Mouse (Mus musculus) adrenal gland, postnatal 10 days (tissue): ENCODE data around the gene Gtf2a1. TPM values are rescaled to one million over a fixed set of nuclear protein-coding genes. Genes with fewer than 3 reads are reported as not detected.
"Not testable (repeated sequence)": the region's sequence is repeated elsewhere in the genome, so short reads cannot be mapped to it uniquely, and the experiment has no call there.

Experiments used
- DNase-seq: peaks from one replicate; pipeline ENCODE4 v3.0.0; 2021; ENCODE audit warnings: mixed read lengths
- long read RNA-seq, 2 experiments: library from polyadenylated mRNA; stranded (forward); transcript quantifications; one replicate each; pipeline ENCODE4 v2.0.0; 2021
- total RNA-seq, 2 experiments: library from RNA; stranded (reverse); gene quantifications; 2 replicates each; pipeline ENCODE4 v1.2.3; 2021

Gtf2a1 gene
- 10 to 100 TPM; 39.9 to 41.9 TPM for total RNA-seq
- long read RNA-seq, experiment 1, partial matches to known transcripts = 0 of 8 reads
- long read RNA-seq, experiment 1, other reads (novel, unspliced or antisense) = 8 of 8 reads
- long read RNA-seq, experiment 2, partial matches to known transcripts = 0 of 2 reads
- long read RNA-seq, experiment 2, other reads (novel, unspliced or antisense) = 2 of 2 reads

DNA sequence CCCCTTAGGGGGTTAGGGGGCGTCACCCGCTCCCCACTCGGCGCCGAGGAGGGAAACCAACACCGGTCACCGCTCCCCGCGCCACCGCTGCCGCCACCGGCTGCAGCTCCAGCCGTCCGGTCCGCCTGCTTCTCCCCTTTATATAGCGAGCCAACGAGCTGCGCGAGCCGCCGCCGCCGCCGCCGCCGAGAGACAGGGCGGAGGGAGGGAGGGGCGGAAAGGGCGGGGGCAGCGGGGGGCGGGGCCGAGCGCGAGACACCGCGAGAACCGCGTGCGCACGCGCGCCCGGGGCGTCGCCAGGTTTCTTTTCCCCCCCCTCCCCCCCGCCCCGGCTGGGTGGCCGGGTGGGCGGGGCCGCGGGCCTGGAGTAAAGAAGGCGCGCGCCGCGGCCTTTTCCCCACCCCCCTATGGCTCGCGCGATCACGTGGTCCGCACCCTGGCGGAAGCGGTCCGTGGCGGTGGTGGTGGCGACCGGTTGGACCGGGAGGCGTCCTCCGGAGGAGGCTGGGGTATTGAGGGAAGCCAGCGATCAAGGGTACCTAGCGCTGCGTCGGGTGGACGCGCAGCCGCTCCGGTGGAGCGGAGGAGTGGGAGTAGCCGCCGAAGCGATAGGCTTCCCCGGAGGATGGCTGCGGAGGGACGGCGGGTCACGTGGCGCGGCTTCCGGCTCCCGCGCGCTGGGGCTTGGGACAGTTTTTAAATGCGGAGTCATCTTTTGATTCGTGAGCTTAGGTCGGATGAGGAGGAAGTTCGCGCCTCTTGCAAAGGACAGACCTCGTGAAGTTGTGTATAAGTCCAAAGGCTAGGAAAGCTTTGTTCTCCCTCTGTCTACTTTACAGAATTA lies at the start of gene Gtf2a1:
Gene Gtf2a1, minus strand, starts transcription at position 641 of the 844 bp plus-strand sequence.
- DNase-seq = peak; percentile 97

DNA sequence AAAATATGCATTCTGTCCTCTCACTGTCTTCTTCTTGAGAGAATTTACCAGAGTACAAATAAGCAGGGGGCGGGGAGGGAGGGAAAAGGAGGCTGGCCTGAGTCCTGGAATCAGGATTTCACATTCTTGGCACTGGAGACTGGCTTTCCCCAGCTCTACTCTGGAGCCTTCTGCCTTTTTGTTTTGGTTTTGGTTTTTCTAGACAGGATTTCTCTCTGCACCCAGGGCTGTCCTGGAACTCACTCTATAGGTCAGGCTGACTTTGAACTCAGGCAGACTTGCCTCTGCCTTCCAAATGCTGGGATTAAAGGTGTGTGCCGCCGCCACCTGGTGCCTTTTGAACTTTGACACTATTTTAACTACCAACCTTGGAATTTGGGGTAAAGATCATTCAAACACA lies 48.1 kb upstream of the Gtf2a1 start:
- peak; percentile 51 for DNase-seq

DNA sequence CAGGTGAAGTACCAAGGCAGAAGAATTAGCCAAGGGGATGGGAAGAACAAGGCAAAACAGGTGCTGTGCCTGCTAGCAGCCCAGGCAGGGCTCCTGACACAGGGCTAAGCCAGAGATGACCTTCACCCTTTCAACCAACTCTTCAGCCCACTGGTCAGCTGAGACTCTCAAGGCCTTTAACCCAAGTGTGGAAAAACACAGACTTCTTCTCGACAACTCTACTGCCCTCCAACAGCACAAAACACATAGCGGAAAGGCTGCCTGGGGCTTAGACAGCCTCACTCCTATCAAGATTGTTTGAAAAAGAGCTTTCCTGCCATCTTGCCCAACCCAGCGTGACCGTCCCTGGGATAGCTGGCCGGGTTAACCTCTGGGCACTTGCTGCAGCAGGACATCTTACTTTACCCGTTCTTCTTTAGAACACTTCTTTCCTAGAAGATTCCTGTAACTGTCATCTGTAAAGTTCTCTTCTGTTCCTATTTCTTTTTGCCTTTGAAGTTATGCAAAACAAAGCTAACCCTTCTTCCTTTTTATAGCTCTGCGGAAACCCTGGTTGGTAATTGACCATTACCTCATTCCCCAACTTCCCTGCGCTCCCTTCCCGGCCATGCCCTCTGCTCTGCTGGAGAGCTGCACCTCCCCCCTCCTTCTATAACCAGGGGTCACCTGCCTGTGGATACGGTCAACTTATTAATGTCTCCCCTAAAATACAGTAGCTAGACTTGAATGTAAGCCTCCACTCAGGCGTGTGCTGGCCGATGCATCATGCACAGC lies 47.0 kb upstream of the Gtf2a1 start:
- DNase-seq = no peak

DNA sequence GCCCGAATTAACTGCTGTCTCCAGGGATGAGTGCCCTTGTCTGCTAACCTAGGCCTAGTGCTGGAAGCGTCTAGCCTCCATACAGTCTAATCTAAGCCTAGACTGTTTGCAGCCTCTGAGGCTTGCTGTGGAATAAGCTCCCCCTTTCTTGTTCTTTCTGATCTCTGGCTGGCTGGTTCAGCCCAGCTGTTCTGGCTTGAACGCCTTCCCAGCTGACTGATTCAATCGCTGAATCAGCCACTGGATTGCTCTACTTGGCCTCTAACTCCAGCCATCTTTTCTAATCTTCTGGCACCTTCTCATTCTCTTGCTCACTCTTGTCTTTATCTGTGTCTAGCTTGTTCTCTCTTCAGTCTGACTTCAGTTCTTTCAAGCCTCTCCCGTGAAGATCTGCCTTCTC lies 36.2 kb upstream of the Gtf2a1 start:
- DNase-seq = no peak

DNA sequence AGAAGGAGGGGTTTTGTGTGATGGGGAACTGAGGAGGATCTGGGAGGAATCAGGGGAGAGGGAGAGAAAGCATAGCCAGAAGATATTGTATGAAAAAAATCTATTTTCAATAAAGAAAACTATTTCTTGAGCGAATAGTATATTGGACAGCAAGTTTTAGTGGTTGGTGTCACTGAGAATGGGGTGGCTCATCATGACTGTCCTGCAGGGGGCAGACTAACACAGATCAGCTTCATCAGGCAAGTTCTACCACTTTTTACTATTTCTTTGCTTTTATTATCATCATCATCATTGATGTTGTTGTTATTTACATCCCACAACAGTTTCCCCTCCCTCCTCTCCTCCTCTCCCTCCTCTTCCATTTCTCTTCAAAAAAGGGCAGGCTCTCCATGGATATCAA lies 34.7 kb upstream of the Gtf2a1 start:
- DNase-seq = peak; percentile 67

DNA sequence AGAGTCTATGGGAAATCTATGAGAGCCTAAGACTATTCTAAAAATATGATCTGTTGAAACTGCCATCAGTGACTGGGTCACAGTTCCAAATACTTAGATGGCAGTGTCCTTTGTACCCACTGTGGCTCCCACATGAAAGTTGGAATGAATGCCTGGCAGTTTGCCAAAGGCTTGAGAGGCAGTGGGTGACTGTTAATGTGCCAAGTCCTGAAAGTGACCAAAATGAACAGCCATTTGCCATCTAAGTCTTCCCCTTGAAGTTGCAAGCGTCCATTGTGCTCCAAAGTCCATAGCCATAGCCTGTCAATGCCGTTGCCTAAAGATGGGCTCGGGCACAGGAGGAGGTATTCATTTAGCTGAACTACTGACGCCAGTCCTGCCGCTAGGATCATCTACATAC lies 19.1 kb upstream of the Gtf2a1 start:
- DNase-seq = peak; percentile 44

DNA sequence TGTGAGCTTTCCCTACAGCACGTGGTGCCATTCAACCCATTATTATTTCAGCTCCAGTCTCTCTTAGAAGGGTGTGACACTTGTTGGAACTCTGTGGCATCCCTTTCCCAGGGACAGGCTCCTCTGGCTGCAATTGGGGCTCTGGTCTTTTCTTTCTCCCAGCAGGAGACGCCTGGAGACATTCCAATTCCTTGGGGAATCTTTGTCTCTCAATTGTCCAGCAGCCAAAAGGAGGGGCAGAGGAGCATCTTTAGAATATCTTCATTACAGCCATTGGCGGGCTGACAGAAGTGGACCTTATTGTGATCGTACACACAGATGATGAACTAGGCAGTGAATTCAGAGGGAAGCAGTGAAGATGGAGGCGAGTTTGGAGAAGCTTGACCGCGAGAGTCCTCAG lies 17.4 kb upstream of the Gtf2a1 start:
- no peak for DNase-seq

DNA sequence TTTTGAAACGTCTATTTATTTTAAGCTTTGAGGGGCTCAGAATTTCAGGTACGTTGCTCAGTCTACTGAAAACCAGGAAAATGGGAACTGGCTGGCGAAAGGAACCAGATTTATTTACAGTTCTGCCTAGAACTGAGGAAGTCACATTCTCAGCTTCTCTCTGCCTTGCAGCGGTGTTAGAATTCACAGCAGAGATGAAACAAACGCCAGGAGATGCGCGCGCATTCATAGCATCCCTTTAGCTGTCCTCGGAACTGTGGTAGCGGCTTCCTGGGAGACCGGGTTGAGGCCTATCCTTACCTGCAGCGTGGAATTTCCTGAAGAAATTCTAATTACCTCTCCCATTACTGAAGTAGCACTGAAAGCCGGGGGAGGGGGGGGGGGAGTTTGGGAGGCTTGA lies 16.4 kb upstream of the Gtf2a1 start:
- no peak for DNase-seq

DNA sequence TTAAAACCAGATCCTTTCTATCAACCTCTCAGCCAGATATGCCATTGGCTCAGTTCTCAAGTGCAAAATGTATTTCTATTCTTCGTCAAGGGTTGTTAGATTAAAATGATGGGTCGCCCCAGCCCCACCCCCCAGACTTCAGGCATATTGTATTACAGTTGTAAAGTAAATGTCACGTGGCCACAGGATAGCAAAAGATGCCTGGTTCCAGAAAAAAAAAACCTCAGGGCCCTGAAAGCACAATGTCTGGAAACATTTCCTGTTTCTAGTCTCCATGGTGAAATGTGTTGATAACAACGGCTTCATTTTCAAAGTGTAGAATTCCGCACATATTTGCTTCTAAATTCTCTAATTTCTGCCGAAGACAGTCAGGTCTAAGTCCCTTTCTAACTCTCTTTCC lies 14.3 kb upstream of the Gtf2a1 start:
- DNase-seq = no peak

DNA sequence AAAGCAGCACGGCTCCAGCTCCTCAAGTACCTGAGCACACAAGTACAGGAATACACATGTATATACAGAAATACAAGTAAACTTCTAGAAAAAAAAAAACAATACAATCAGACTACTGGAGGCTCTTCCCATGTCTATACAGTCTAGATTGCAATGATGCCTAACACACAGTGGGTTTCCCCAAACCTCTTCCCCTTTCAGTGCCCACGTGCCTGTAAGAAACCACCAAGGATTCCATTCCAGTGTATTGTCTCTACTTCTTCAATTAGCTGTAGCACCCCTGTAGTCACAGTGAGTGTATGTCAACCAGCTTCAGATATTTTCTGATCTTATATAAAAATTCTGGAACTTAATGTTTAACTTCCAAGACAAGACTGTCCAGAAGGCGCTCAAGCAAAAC lies 1.8 kb upstream of the Gtf2a1 start:
- no peak for DNase-seq

DNA sequence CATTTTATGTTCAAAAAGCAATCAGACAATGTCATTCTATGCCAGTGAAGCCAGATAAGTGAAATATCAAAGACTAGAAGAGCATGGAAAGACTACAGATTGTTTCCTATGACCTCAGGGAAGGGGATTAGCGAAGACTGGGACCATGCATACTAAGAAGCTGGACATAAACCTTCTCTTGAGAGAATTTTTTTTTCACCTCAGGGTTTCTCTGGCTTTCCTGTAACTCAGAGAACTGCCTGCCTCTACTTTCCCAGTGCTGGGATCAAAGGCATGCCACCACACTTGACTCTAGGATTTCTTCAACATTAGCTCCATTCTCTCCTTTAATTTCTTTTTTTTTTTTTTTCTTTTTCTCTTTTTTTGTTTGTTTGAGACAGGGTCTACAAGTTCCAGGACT lies 904 bp upstream of the Gtf2a1 start:
- DNase-seq = no peak

DNA sequence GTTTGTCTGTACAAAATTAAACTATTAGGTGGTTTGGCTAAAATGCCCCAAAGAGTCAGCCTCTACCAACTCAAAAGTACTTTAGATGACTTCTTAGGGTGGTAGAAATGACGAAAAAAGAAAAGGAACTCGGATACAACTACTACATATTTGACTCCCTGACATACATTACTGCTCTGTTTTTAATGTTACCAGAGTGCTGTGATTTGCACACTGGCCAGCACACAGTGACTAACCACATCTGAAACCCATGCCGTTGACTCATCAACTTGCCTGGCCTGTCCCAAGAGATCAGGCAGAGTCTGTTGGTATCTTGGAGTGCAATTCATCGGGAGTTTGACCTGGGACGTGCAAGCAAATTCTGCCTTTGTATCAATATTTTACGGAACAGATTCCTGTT lies 429 bp upstream of the Gtf2a1 start:
- peak; percentile 55 for DNase-seq

DNA sequence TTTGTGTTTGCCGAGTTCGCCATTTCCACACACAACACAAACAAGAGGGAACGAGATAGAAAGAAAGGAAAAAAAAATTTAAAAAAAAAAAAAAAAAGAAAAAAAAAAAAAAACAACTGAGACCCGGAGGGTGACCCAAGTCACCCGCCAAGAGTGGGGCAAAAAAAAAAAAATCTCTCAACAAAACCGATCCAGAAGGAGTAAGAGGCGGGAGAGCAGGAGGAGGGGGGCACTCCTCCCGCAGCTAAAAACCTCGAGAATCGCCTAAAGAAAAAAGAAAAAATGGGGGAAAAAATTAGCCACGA lies 793 bp downstream of the Gtf2a1 start:
- DNase-seq = no peak

DNA sequence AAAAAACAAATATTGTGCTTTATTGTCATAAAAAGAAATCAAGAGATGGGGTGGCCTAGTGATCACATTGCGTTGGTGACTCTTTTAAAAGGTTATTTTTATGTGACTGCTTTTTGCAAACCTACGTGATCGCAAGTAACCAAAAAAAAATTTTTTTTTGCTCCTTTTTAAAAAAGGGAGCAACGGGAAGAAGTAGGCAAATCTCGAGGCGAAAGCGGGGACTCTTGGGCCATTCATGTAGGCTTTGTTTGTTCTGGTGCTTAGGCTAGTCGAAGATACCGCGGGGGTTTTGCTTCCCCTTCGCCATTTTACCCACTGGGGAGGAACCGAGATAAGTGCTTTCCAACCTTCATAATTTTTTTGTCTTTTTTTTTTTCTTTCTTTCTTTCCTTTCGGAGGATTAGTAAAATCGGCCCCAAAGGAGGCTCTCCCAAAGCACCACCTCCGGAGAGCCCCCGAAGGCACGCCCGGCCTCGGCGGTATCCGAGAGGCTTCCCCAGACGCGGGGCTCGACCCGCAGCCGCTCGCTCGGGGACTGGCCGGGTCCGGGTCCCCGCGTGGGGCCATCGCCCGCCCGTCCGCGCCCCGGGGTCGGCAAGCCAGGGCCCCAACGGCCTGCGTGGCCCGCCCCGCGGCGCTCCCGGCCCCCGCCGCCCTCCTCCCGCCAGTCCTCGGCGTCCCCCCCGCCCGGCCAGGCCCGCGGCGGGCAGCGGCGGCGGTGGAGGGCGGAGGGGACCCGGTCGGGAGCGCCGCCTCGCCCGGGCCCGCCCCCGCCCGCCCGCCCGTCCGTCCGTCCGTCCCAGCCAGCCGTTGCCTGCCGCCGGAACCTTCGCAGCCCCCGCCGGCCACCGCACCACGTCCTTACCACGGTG lies 1.4 kb downstream of the Gtf2a1 start:
- peak; percentile 67 for DNase-seq

DNA sequence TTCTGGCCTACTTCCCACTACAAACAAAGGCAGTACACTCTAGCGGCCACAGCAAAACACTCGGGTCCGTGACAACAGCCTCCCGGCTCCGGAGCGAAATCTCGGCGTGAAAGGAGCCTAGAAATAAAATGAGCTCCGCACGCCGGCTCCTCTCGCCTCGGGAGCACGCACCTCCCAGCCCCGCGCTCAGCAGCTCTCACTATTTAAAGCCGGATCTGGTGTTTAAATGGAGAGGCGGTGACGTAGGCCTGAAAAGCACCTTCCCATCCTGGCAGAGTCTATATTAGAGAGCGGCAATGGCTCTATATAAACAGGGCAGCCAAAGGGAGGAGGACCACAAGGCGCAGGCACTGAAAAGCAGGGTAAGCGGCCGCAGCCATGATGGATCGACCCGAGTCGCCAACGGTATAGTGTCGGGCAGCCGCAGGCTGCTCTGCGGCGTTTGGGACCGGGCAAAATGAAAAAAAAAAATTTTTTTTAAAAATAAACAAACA lies 2.1 kb downstream of the Gtf2a1 start:
- peak; percentile 97 for DNase-seq

DNA sequence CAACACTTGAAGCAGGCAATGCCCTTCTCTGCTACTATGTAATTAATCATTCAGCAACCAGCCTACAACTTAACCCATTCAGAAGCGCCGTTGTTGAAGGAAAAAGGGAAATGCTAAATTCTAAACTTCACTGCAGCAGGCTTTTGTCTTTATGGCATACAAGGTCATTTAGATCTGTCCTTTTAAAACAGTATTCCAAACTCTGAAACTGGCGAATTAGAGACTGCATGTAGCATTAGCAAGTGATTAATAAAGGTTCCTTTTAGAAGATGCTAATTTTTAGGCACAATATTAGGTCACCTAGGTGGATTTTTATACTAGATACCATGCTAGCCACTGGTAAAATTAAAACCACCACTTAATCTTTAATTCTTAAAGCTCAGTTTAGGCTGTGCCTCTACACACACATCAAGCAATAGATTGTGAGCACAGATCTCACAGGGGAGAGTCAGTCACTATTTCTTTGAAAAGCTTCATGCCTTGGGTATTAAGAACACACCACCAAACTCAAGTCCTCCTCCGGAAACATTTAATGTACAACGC lies 2.7 kb downstream of the Gtf2a1 start:
- DNase-seq = no peak

DNA sequence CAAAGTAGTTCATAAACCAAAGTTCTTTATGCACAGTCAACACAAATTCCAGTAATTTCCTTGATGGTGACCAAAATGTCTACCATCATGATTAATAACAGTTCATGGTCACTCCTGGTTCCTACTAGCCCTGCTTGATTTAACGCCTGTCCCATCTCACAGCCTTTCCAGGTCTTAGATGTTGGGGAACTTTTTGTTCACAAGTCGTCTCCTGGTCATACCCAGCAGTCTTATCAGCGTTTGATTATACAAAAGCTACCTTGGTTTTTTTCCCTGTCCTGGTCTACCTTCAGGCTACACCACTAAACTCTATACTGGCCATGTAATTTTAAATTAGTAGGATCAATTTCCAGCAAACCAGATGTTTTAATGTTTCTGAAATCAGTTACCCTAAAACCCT lies 3.2 kb downstream of the Gtf2a1 start:
- no peak for DNase-seq

DNA sequence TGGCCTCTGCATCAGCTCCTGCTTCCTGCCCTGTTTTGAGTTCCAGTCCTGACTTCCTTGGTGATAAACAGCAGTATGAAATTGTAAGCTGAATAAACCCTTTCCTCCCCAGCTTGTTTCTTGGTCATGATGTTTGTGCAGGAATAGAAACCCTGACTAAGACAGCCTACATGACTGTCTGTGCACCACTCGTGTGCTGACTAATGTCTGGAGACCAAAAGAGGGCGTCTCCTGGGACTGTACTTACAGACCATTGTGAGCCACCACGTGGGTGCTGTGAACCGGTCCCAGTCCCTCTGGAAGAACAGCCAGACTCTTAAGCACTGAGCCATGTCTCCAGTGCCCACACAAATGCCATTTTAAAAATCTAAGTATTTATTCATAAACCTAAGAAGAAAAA lies 4.5 kb downstream of the Gtf2a1 start:
- DNase-seq = not testable (repeated sequence)

DNA sequence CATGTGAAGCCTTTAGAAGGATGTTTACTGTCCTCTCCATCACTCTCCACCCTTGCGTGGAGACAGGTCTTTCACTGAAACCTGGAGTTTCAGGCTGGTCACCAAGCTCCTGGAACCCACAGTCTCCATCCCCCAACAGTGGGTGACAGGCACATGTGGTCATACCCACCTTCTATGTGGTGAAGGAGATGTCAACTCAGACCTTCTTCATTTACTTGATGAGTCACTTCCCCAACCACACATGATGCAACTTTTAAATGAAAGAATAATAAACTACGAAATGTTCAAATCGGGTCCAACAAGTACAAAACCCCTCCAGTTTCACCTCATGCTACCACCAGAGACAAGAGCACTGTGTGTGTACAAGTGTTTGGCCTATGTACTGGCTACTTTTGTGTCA lies 5.1 kb downstream of the Gtf2a1 start:
- DNase-seq = no peak

DNA sequence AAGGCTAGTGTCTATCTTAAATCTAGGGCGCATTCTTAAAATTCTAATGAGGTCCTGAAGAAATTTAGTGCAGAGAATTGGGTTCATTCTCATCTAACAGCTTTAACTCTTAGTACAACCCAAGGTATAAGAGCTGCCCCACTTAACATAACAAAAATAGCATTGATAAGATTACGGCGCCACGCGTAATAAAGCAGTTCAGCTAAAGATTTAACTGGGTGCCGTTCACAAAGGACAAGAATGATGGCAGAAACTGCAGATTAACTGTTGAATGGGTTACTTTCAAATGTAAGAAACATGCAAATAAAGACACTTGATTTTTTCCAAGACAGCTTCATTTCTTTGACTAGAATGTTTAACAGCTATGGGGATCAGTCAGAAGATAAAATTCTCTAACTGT lies 6.9 kb downstream of the Gtf2a1 start:
- no peak for DNase-seq

DNA sequence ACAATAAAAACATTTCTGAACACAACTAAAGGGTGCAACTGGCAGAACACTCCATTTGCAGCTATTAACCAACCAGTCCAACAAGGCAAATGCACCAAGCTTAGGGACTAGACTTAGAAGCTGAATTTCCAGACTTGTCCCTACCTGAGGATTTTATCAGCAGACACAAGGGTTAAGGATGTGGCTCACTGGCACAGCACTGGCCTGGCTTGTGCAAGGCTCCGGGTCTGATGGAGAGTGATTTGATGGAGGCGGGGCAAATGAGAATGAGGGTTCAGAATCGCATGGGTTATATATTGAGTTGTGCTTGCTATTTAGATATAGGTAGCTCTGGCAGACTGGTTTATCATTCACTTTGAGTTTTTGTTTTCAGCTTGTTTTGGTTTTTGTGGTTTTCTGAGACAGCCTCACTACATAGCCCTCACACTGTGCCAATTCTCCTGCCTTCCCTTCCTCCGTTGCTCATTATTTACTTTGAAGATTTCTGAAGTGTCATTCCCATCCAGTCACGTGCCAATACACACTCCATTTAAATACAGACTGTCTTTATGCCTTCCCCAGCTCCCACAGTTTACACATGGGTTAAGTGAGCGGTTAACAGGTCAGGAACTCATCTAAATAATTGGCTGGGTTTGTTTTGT lies 7.8 kb downstream of the Gtf2a1 start:
- no peak for DNase-seq
